Mouse (Mus musculus): ENCODE measurements at regions not wholly inside any gene's neighbourhood (a gene's known extent, or its start where the extent isn't known, plus 50 kb on each side); places are given as distances from the start of the nearest gene placed in this dataset.

GRCm38 (mm10) chr6:93218015-93218593 lies 274.8 kb upstream of the Adamts9 start:
- no peak for ATAC-seq (ENCODE audit: insufficient read depth, low FRiP score, low TSS enrichment)
- no peak for DNase-seq (ENCODE audit: low spot score)
- no peaks in the 10 kb centered on the region for H3K4me1 ChIP-seq (ENCODE audit: control insufficient read depth, insufficient read depth, low read length)
- no peaks in the 10 kb centered on the region for H3K27me3 ChIP-seq (ENCODE audit: control insufficient read depth, insufficient read depth, low read length)
- H3K36me3 ChIP-seq (ENCODE audit: control insufficient read depth, insufficient read depth, low read length) = no peaks in the 10 kb centered on the region
- no peak overlapping the region for H3K4me3 ChIP-seq (ENCODE audit: low read depth, low read length)
- 47% methylated on average over 4 of the region's 4 CpGs for WGBS
- no peaks in the 10 kb centered on the region for H3K9me3 ChIP-seq (ENCODE audit: control insufficient read depth, low read length)
- H3K27ac ChIP-seq (ENCODE audit: low read depth, low read length) = no peak overlapping the region
- no peak overlapping the region for H3K4me2 ChIP-seq (ENCODE audit: low read depth)
- no peak overlapping the region for H3K9ac ChIP-seq (ENCODE audit: low read length)

GRCm38 (mm10) chr6:93200886-93201285 lies 257.6 kb upstream of the Adamts9 start:
- Histone ChIP-seq H3K9ac (ENCODE audit: low read length) (no peak overlapping the region), H3K27ac (ENCODE audit: low read depth, low read length) (no peak overlapping the region), H3K4me3 (ENCODE audit: low read depth, low read length) (no peak overlapping the region), H3K9me3 (ENCODE audit: control insufficient read depth, low read length) (no peaks in the 10 kb centered on the region), H3K36me3 (ENCODE audit: control insufficient read depth, insufficient read depth, low read length) (no peaks in the 10 kb centered on the region), H3K4me2 (ENCODE audit: low read depth) (no peak overlapping the region), H3K27me3 (ENCODE audit: control insufficient read depth, insufficient read depth, low read length) (no peaks in the 10 kb centered on the region), H3K4me1 (ENCODE audit: control insufficient read depth, insufficient read depth, low read length) (no peaks in the 10 kb centered on the region)
- ATAC-seq (ENCODE audit: insufficient read depth, low FRiP score, low TSS enrichment) (no peak), DNase-seq (ENCODE audit: low spot score) (no peak)
- 90% methylated on average over 1 of the region's 1 CpGs for WGBS

DNA sequence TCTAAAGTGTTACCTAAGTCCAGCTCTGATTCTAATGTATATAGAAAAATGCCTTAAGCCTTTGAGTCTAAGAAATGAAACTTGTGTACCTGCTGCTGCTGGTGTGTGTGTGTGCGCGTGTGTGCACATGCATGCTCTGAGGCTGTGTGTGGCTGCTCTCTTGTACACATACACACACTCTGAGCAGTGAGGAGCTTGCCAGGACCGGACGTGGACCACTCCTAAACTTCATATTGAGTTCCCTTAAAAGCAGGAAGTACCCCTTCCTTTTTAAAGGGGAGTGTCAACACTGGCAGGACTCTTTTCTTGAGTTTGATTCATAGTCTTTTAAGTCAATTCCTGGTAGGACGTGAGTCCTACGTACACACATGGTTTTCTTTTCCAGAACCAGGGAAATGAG lies 251.4 kb upstream of the Adamts9 start:
- WGBS = 91% methylated on average over 6 of the region's 6 CpGs

GRCm38 (mm10) chr6:93192980-93193379 lies 249.7 kb upstream of the Adamts9 start:
- DNase-seq (ENCODE audit: low spot score) (no peak), ATAC-seq (ENCODE audit: insufficient read depth, low FRiP score, low TSS enrichment) (no peak)
- no peaks in the 10 kb centered on the region for H3K4me1 ChIP-seq (ENCODE audit: control insufficient read depth, insufficient read depth, low read length)

More for the DNA sequence above, 251.4 kb upstream of the Adamts9 start:
- Histone ChIP-seq H3K4me3 (ENCODE audit: low read depth, low read length) (no peak overlapping the region), H3K9ac (ENCODE audit: low read length) (no peak overlapping the region), H3K27me3 (ENCODE audit: control insufficient read depth, insufficient read depth, low read length) (no peaks in the 10 kb centered on the region), H3K4me1 (ENCODE audit: control insufficient read depth, insufficient read depth, low read length) (no peaks in the 10 kb centered on the region), H3K36me3 (ENCODE audit: control insufficient read depth, insufficient read depth, low read length) (no peaks in the 10 kb centered on the region), H3K4me2 (ENCODE audit: low read depth) (no peak overlapping the region), H3K27ac (ENCODE audit: low read depth, low read length) (no peak overlapping the region), H3K9me3 (ENCODE audit: control insufficient read depth, low read length) (no peaks in the 10 kb centered on the region)
- DNase-seq (ENCODE audit: low spot score) = no peak
- ATAC-seq (ENCODE audit: insufficient read depth, low FRiP score, low TSS enrichment) = no peak

GRCm38 (mm10) chr6:93190986-93191385 lies 247.7 kb upstream of the Adamts9 start:
- no peak overlapping the region for H3K9ac ChIP-seq (ENCODE audit: low read length)
- WGBS = 87% methylated on average over 2 of the region's 2 CpGs
- no peak for ATAC-seq (ENCODE audit: insufficient read depth, low FRiP score, low TSS enrichment)
- H3K4me1 ChIP-seq (ENCODE audit: control insufficient read depth, insufficient read depth, low read length) = no peaks in the 10 kb centered on the region
- H3K4me2 ChIP-seq (ENCODE audit: low read depth) = no peak overlapping the region
- no peaks in the 10 kb centered on the region for H3K9me3 ChIP-seq (ENCODE audit: control insufficient read depth, low read length)
- no peak overlapping the region for H3K4me3 ChIP-seq (ENCODE audit: low read depth, low read length)
- no peak overlapping the region for H3K27ac ChIP-seq (ENCODE audit: low read depth, low read length)
- no peaks in the 10 kb centered on the region for H3K27me3 ChIP-seq (ENCODE audit: control insufficient read depth, insufficient read depth, low read length)
- no peaks in the 10 kb centered on the region for H3K36me3 ChIP-seq (ENCODE audit: control insufficient read depth, insufficient read depth, low read length)
- DNase-seq (ENCODE audit: low spot score) = no peak

More at GRCm38 (mm10) chr6:93192980-93193379, 249.7 kb upstream of the Adamts9 start:
- Histone ChIP-seq H3K36me3 (ENCODE audit: control insufficient read depth, insufficient read depth, low read length) (no peaks in the 10 kb centered on the region), H3K4me2 (ENCODE audit: low read depth) (no peak overlapping the region), H3K9ac (ENCODE audit: low read length) (no peak overlapping the region), H3K27ac (ENCODE audit: low read depth, low read length) (no peak overlapping the region), H3K4me3 (ENCODE audit: low read depth, low read length) (no peak overlapping the region), H3K9me3 (ENCODE audit: control insufficient read depth, low read length) (no peaks in the 10 kb centered on the region), H3K27me3 (ENCODE audit: control insufficient read depth, insufficient read depth, low read length) (no peaks in the 10 kb centered on the region)
- WGBS = 71% methylated on average over 2 of the region's 2 CpGs

DNA sequence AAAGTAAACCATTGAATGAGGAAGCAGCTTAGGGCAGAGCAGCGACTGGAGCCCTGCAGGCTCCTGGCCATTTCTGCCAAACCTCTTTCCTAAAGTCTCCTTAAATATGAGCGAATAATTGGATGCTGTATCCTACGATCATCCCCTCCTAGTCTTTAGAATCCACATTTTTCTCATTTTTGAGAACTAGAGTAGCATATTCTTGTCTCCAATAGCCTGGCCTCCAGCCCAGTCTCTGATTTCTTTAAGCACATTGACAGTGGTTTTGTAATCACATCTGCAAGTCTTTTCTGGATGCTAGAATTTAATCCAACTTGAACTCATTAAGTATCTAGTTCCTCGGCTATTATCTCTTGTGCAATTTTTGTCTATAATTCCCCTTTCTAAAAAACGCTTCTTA lies 225.2 kb upstream of the Adamts9 start:
- ATAC-seq (ENCODE audit: insufficient read depth, low FRiP score, low TSS enrichment) = no peak
- Histone ChIP-seq H3K4me3 (ENCODE audit: low read depth, low read length) (no peak overlapping the region), H3K9ac (ENCODE audit: low read length) (no peak overlapping the region), H3K9me3 (ENCODE audit: control insufficient read depth, low read length) (no peaks in the 10 kb centered on the region), H3K4me2 (ENCODE audit: low read depth) (no peak overlapping the region), H3K36me3 (ENCODE audit: control insufficient read depth, insufficient read depth, low read length) (no peaks in the 10 kb centered on the region), H3K4me1 (ENCODE audit: control insufficient read depth, insufficient read depth, low read length) (no peaks in the 10 kb centered on the region), H3K27ac (ENCODE audit: low read depth, low read length) (no peak overlapping the region), H3K27me3 (ENCODE audit: control insufficient read depth, insufficient read depth, low read length) (no peaks in the 10 kb centered on the region)
- 90% methylated on average over 5 of the region's 5 CpGs for WGBS
- DNase-seq (ENCODE audit: low spot score) = no peak

DNA sequence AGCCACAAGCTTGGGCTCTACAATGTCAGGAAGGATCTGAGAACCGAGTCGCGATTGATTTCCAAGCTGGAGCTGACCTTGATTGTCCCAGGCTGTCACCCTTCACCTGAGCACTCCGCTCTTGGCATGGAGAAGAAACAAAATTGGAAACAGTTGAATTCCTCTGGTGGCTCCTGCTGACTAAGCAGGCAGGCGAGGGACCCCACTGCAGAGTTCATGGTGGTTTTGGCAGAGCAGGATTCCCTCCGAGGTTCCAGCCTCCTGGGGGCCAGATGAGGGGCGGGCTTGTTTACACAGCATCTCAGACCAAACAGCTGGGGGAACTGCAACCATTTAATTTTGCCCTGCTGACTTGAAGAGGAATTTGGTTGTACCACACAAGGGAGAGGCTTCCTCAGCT lies 224.0 kb upstream of the Adamts9 start:
- Histone ChIP-seq H3K9ac (ENCODE audit: low read length) (no peak overlapping the region), H3K27ac (ENCODE audit: low read depth, low read length) (no peak overlapping the region), H3K4me1 (ENCODE audit: control insufficient read depth, insufficient read depth, low read length) (no peaks in the 10 kb centered on the region), H3K4me3 (ENCODE audit: low read depth, low read length) (no peak overlapping the region), H3K9me3 (ENCODE audit: control insufficient read depth, low read length) (no peaks in the 10 kb centered on the region), H3K36me3 (ENCODE audit: control insufficient read depth, insufficient read depth, low read length) (no peaks in the 10 kb centered on the region), H3K4me2 (ENCODE audit: low read depth) (no peak overlapping the region), H3K27me3 (ENCODE audit: control insufficient read depth, insufficient read depth, low read length) (no peaks in the 10 kb centered on the region)
- WGBS = 39% methylated on average over 7 of the region's 7 CpGs
- ATAC-seq (ENCODE audit: insufficient read depth, low FRiP score, low TSS enrichment) (no peak), DNase-seq (ENCODE audit: low spot score) (peak; percentile 20)

GRCm38 (mm10) chr6:93165942-93166341 lies 222.7 kb upstream of the Adamts9 start:
- H3K4me3 ChIP-seq (ENCODE audit: low read depth, low read length) = no peak overlapping the region
- H3K4me2 ChIP-seq (ENCODE audit: low read depth) = no peak overlapping the region
- ATAC-seq (ENCODE audit: insufficient read depth, low FRiP score, low TSS enrichment) (no peak), DNase-seq (ENCODE audit: low spot score) (no peak)
- no peaks in the 10 kb centered on the region for H3K36me3 ChIP-seq (ENCODE audit: control insufficient read depth, insufficient read depth, low read length)
- H3K4me1 ChIP-seq (ENCODE audit: control insufficient read depth, insufficient read depth, low read length) = no peaks in the 10 kb centered on the region
- H3K27me3 ChIP-seq (ENCODE audit: control insufficient read depth, insufficient read depth, low read length) = no peaks in the 10 kb centered on the region
- WGBS = 81% methylated on average over 4 of the region's 4 CpGs
- H3K9ac ChIP-seq (ENCODE audit: low read length) = no peak overlapping the region
- H3K27ac ChIP-seq (ENCODE audit: low read depth, low read length) = no peak overlapping the region
- no peaks in the 10 kb centered on the region for H3K9me3 ChIP-seq (ENCODE audit: control insufficient read depth, low read length)

DNA sequence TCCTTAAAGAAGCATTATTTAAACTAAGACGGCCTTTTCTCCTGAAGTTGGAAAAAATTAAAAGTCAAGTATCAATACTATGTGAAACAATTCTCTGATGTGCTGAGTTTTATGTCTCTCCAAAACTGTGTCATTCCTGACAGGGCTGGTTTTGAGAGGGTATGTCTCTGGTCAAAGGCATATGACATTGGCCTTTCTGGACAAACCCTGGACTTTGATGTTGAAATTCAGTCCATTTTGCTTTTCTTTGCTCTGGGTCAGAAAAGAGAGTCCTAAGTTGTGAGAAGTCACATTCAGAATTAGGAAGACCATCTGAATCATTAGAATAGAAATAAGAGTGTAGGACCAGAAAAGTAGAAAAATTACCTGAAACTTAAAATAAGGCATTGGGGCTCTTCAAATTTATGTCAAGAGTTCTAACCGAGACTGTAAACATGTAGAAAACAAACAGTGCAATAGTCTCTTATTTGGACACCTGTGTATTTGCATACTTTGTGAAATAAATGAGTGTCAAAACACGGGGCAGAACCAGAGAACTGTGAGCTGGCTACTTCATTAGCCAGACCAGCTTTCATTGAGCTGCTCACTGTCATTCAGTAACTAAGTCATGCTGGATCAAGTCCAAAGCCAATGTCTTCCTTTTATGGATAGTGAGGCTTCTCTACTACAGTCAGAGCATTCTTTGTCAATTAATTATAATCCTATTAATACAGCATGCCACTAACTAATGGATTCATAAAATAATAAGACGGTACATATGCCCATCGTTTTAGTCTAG lies 209.3 kb upstream of the Adamts9 start:
- Histone ChIP-seq H3K9ac (ENCODE audit: low read length) (no peak overlapping the region), H3K36me3 (ENCODE audit: control insufficient read depth, insufficient read depth, low read length) (no peaks in the 10 kb centered on the region), H3K4me1 (ENCODE audit: control insufficient read depth, insufficient read depth, low read length) (no peaks in the 10 kb centered on the region), H3K4me2 (ENCODE audit: low read depth) (no peak overlapping the region), H3K27ac (ENCODE audit: low read depth, low read length) (no peak overlapping the region), H3K4me3 (ENCODE audit: low read depth, low read length) (no peak overlapping the region), H3K9me3 (ENCODE audit: control insufficient read depth, low read length) (no peaks in the 10 kb centered on the region), H3K27me3 (ENCODE audit: control insufficient read depth, insufficient read depth, low read length) (no peaks in the 10 kb centered on the region)
- ATAC-seq (ENCODE audit: insufficient read depth, low FRiP score, low TSS enrichment) (no peak), DNase-seq (ENCODE audit: low spot score) (no peak)
- 87% methylated on average over 5 of the region's 5 CpGs for WGBS
